Mouse (Mus musculus): ENCODE results near the gene Mgp.

GRCm38 (mm10) chr6:136914234-136914633 lies 38.6 kb upstream of the Mgp start:
- TF ChIP-seq POLR2A (IDR thresholded peaks at IDR 0.05; ENCODE audit: borderline replicate concordance, insufficient read depth, low read length) (no peak), CTCF (IDR thresholded peaks at IDR 0.05; ENCODE audit: borderline replicate concordance, insufficient read depth, low read depth, low read length) (no peak)

Data from cerebellum, adult 2 months (tissue).